Mouse (Mus musculus): ENCODE data around the gene Cplane1.

Gene Cplane1

GRCm38 (mm10) chr15:8294150-8294549 lies 125.2 kb downstream of the Cplane1 start:
- no peak for DNase-seq (ENCODE audit: low read depth, low spot score)

- DNase-seq (ENCODE audit: low read depth, low spot score) = no peak
Observed at GRCm38 (mm10) chr15:8302944-8303343, 134.0 kb downstream of the Cplane1 start.

GRCm38 (mm10) chr15:8305474-8305873 lies 136.6 kb downstream of the Cplane1 start:
- no peak for DNase-seq (ENCODE audit: low read depth, low spot score)

- DNase-seq (ENCODE audit: low read depth, low spot score) = no peak
Observed at GRCm38 (mm10) chr15:8317381-8317780, 148.5 kb downstream of the Cplane1 start.

- no peak for DNase-seq (ENCODE audit: low read depth, low spot score)
Observed at GRCm38 (mm10) chr15:8319191-8319590, 150.3 kb downstream of the Cplane1 start.

All from CD4-positive helper T cell, adult 2 months (primary cell).